Mouse (Mus musculus) heart, adult 2 months (tissue): Measurements from ENCODE around the gene Ccp110. TPM values are rescaled to one million over a fixed set of nuclear protein-coding genes. Genes with fewer than 3 reads are reported as not detected.

Source experiments
- DNase-seq, 2 experiments: peaks; one replicate each; pipeline ENCODE4 v3.0.0; 2021
- H3K27ac ChIP-seq: fragments of 200-600 bp; 2 replicates; pipeline ENCODE4 v1.8.1; 2022
- H3K27me3 ChIP-seq: fragments of 200-500 bp; 2 replicates; pipeline ENCODE4 v1.6.1; 2012; ENCODE audit warnings: mild to moderate bottlenecking, low read length, inconsistent platforms, mixed read lengths; ENCODE audit not compliant: control insufficient read depth, insufficient read depth
- H3K36me3 ChIP-seq: fragments of 200-500 bp; 2 replicates; pipeline ENCODE4 v1.6.1; 2012; ENCODE audit warnings: low read length, inconsistent platforms; ENCODE audit not compliant: control insufficient read depth, insufficient read depth
- H3K4me1 ChIP-seq: fragments of 200-500 bp; 2 replicates; pipeline ENCODE4 v1.6.1; 2011; ENCODE audit warnings: low read length; ENCODE audit not compliant: control insufficient read depth, insufficient read depth
- H3K4me3 ChIP-seq: fragments of 200-600 bp; 2 replicates; pipeline ENCODE4 v1.8.1; 2022
- H3K79me2 ChIP-seq: fragments of 200-500 bp; replicated peaks from 2 replicates; pipeline ENCODE4 v1.6.1; 2012; ENCODE audit warnings: mild to moderate bottlenecking, inconsistent platforms, low read length, moderate library complexity, mixed read lengths; ENCODE audit not compliant: control insufficient read depth, insufficient read depth
- H3K9ac ChIP-seq: fragments of 200-500 bp; 2 replicates; pipeline ENCODE4 v1.6.1; 2012; ENCODE audit warnings: low read depth, mild to moderate bottlenecking, control low read depth, inconsistent platforms, low read length, mixed read lengths
- CTCF ChIP-seq: fragments of 200-600 bp; IDR thresholded peaks from 2 replicates; pipeline ENCODE4 v1.8.1; 2022; ENCODE audit warnings: antibody characterized with exemption, mild to moderate bottlenecking, moderate library complexity
- EP300 ChIP-seq: fragments of 200-500 bp; IDR thresholded peaks from 2 replicates; pipeline ENCODE4 v1.6.1; 2011; ENCODE audit warnings: low read depth, low read length, control low read depth; ENCODE audit not compliant: insufficient read depth
- POLR2A ChIP-seq: fragments of 200-500 bp; IDR thresholded peaks from 2 replicates; pipeline ENCODE4 v1.6.1; 2011; ENCODE audit warnings: mild to moderate bottlenecking, low read depth, low read length, control low read depth; ENCODE audit not compliant: insufficient read depth
- WGBS: fragments of 180-500 bp; shearing (Covaris S2); methylation state at CpG from one replicate; pipeline ENCODE4 v1.1.7; 2018; 5-methylcytosine and 5-hydroxymethylcytosine counted together
- intact Hi-C: fragments of 180-260 bp; cut with DNase I; formaldehyde crosslinking; loops from one replicate; pipeline ENCODE4 v1.15.1; 2025
- polyA plus RNA-seq: library from polyadenylated mRNA; depleted of rRNA; stranded (reverse); fragments of >200 nt; gene quantifications from 2 replicates; pipeline ENCODE4 v1.2.3, GENCODE M21; 2012; rRNA removed
- total RNA-seq, 2 experiments: library from RNA; stranded (reverse); gene quantifications; 2 replicates each; pipeline ENCODE4 v1.2.3; 2021

The Ccp110 gene
- total and polyA plus RNA-seq, 3 experiments = 1.4 to 1.6 (median 1.5) TPM

DNA sequence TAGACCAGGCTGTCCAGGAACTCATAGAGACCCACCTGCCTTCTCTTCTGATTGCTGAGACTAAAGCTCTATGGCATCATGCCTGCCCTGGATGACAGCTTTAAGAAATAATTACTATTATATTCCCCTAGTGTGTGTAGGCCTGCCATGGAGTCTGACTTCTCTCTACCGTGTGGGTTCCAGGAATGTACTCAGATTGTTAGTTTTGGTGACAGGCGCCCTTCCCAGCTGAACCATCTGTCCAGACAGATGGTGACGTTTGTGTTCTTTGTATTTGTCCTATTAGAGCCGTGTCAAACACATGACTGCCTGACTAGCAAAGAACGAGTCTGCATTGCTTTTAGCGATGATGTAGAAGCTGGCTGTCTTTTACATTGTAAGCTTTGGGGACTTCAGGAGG lies 66.2 kb downstream of the Ccp110 start:
- no peaks in the 10 kb centered on the region for H3K27me3 ChIP-seq
- H3K36me3 ChIP-seq = no peaks in the 10 kb centered on the region
- H3K4me3 ChIP-seq = no peak overlapping the region
- no peak overlapping the region for H3K9ac ChIP-seq
- H3K79me2 ChIP-seq = no peaks in the 10 kb centered on the region
- DNase-seq = no peak
- H3K4me1 ChIP-seq = peaks cover 10% of the 10 kb centered on the region
- TF ChIP-seq CTCF (no peak), EP300 (no peak), POLR2A (no peak)
- intact Hi-C loops = no loop called here
- 84% methylated on average over 6 of the region's 6 CpGs for WGBS
- no peak overlapping the region; the same call in 1 of the 2 replicates for H3K27ac ChIP-seq

DNA sequence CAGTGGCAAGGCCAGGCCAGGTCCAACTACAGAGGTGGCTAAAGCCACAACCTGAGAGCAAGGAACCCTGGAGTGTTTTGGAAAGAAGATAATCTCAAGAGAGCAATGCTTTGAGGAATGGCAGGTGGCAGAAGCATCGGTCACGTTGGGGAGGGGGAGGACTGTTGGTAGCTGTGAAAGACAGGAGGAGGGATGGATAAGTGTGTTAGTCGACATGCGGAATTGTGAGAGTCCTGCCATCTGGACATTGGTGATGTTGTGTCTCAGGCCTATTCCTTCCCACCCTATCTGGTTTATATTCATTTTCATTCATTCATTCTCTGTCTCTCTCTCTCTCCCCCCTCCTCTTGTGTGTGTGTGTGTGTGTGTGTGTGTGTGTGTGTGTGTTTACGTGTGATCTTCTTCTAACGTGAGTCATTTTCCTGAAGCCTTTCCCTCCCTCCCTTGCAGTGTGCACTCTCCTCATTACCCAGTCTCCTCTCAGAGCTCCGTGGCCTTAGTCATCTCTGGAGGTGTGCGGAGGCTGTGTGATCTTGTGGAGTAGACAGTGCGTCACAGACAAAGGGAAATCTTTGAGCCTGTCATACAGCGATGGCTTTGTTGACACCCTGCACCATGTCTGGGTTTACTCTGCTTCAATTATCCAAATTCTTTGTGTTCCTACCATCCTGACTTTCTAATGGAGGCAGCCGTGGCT lies 71.1 kb downstream of the Ccp110 start:
- WGBS = 89% methylated on average over 11 of the region's 11 CpGs
- no peaks in the 10 kb centered on the region; the same call in 1 of the 2 replicates for H3K4me1 ChIP-seq
- no peaks in the 10 kb centered on the region for H3K79me2 ChIP-seq
- no peak for TF ChIP-seq POLR2A
- TF ChIP-seq CTCF = no peak
- TF ChIP-seq EP300 = no peak
- H3K4me3 ChIP-seq = no peak overlapping the region
- H3K36me3 ChIP-seq = no peaks in the 10 kb centered on the region
- no peak for DNase-seq
- intact Hi-C loops = no loop called here
- H3K27me3 ChIP-seq = no peaks in the 10 kb centered on the region
- H3K27ac ChIP-seq = no peak overlapping the region
- no peak overlapping the region for H3K9ac ChIP-seq

DNA sequence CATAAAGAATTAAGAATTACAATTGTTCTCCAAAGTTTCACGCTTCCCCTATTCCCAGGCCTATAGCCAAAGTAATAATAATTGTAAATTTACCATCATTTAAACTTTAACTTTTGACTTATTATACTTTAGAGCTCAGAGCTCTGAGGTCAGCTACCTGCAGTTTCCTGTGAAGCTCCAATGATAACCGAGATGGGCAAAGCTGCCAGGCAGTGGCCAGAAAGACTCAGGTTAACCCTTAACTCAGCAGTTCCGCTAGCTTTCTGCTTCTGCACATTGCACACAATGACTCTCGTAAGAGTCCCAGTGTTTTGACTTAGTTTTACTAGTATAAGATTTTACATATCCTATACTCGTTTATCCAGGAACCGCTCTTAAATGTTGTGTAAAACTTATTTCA lies 73.7 kb downstream of the Ccp110 start:
- 87% methylated on average over 6 of the region's 6 CpGs for WGBS
- no peaks in the 10 kb centered on the region for H3K27me3 ChIP-seq
- no peak overlapping the region for H3K4me3 ChIP-seq
- intact Hi-C loops = no loop called here
- H3K4me1 ChIP-seq = no peaks in the 10 kb centered on the region
- no peak overlapping the region for H3K27ac ChIP-seq
- no peaks in the 10 kb centered on the region for H3K36me3 ChIP-seq
- no peak for DNase-seq
- no peak for TF ChIP-seq POLR2A
- no peak for TF ChIP-seq CTCF
- TF ChIP-seq EP300 = no peak
- no peaks in the 10 kb centered on the region for H3K79me2 ChIP-seq
- H3K9ac ChIP-seq = no peak overlapping the region

Other genes with a start within 250 kb of the Ccp110 start
- 10 to 100 TPM; 19.0 to 23.3 TPM for gene Itpripl2, start 220.6 kb upstream of the Ccp110 start, total RNA-seq
- 7.9 and 12.1 TPM in 2 replicates for gene Itpripl2, start 220.6 kb upstream of the Ccp110 start, polyA plus RNA-seq
- 100 to 1,000 TPM; 110 to 128 TPM for gene Coq7, start 179.2 kb upstream of the Ccp110 start, total RNA-seq
- gene Coq7, start 179.2 kb upstream of the Ccp110 start, polyA plus RNA-seq = 151 TPM in 2 replicates
- 1 to 10 TPM; 6.4 to 6.9 TPM for gene Tmc7, start 127.8 kb upstream of the Ccp110 start, total RNA-seq
- 3.2 and 6.1 TPM in 2 replicates for gene Tmc7, start 127.8 kb upstream of the Ccp110 start, polyA plus RNA-seq
- under 1 TPM; 0.10 to 0.34 TPM for gene Tmc5, start 115.3 kb upstream of the Ccp110 start, total RNA-seq
- 0.72 and 0.73 TPM in 2 replicates for gene Tmc5, start 115.3 kb upstream of the Ccp110 start, polyA plus RNA-seq
- gene Gde1, start 6.8 kb upstream of the Ccp110 start, total RNA-seq = 10 to 100 TPM; 30.2 to 34.5 TPM
- 54.9 and 62.8 TPM in 2 replicates for gene Gde1, start 6.8 kb upstream of the Ccp110 start, polyA plus RNA-seq
- gene Vps35l, start 27.7 kb downstream of the Ccp110 start, total RNA-seq = 10 to 100 TPM; 21.0 to 21.7 TPM
- gene Vps35l, start 27.7 kb downstream of the Ccp110 start, polyA plus RNA-seq = 26.5 and 30.2 TPM in 2 replicates
- gene Iqck, start 143.2 kb downstream of the Ccp110 start, total RNA-seq = under 1 TPM; 0.29 to 0.32 TPM
- gene Iqck, start 143.2 kb downstream of the Ccp110 start, polyA plus RNA-seq = 0.70 and 0.88 TPM in 2 replicates
- gene Knop1, start 143.7 kb downstream of the Ccp110 start, total RNA-seq = 10 to 100 TPM; 13.7 to 14.0 TPM
- 5.3 and 9.8 TPM in 2 replicates for gene Knop1, start 143.7 kb downstream of the Ccp110 start, polyA plus RNA-seq